Mouse (Mus musculus): ENCODE results near the gene Ttll8.

GRCm38 (mm10) chr15:88896341-88896980, 57.8 kb downstream of the Ttll8 start:
- no peak for TF ChIP-seq POLR2A (IDR thresholded peaks at IDR 0.05; ENCODE audit: low read depth, low read length)
- TF ChIP-seq CTCF (conservative IDR thresholded peaks at IDR 0.05; ENCODE audit: insufficient read depth, insufficient read length, low read depth, low read length), result no peak

Data from kidney, adult 2 months (tissue).